Mouse (Mus musculus) forebrain, embryonic 11.5 days (tissue): ENCODE data around the gene Gpx3. TPM values are rescaled to one million over a fixed set of nuclear protein-coding genes. Genes with fewer than 3 reads are reported as not detected.
"Not testable (repeated sequence)": the region's sequence is repeated elsewhere in the genome, so short reads cannot be mapped to it uniquely, and the experiment has no call there.

Experiments
- ATAC-seq: fragments of 200-750 bp; cut with Nextera tagmentation; replicated peaks from 2 replicates; pipeline ENCODE4 v1.8.0; 2017; ENCODE audit warnings: moderate TSS enrichment; ENCODE audit not compliant: low FRiP score
- DNase-seq: peaks from one replicate; pipeline ENCODE4 v3.0.0-alpha.2; 2017; ENCODE audit warnings: low spot score
- H3K27ac ChIP-seq: fragments of 300-500 bp; sonication (generic); 2 replicates; pipeline ENCODE4 v1.5.1; 2014; ENCODE audit warnings: low read depth, low read length
- H3K27me3 ChIP-seq: fragments of 300-500 bp; sonication (generic); 2 replicates; pipeline ENCODE4 v1.6.1; 2014; ENCODE audit warnings: mild to moderate bottlenecking, low read length, mixed read lengths; ENCODE audit not compliant: control insufficient read depth, insufficient read depth
- H3K36me3 ChIP-seq: fragments of 300-500 bp; sonication (generic); 2 replicates; pipeline ENCODE4 v1.6.1; 2014; ENCODE audit warnings: mild to moderate bottlenecking, low read length, moderate library complexity, mixed read lengths; ENCODE audit not compliant: control insufficient read depth, insufficient read depth
- H3K4me1 ChIP-seq: fragments of 300-500 bp; sonication (generic); replicated peaks from 2 replicates; pipeline ENCODE4 v1.6.1; 2014; ENCODE audit warnings: low read length, mixed read lengths; ENCODE audit not compliant: control insufficient read depth, insufficient read depth
- H3K4me2 ChIP-seq: fragments of 300-500 bp; sonication (generic); 2 replicates; pipeline ENCODE4 v1.6.1; 2014; ENCODE audit warnings: low read depth, mild to moderate bottlenecking, low read length, moderate library complexity, mixed read lengths; ENCODE audit not compliant: severe bottlenecking
- H3K4me3 ChIP-seq: fragments of 300-500 bp; sonication (generic); 2 replicates; pipeline ENCODE4 v1.5.1; 2014; ENCODE audit warnings: low read depth, low read length
- H3K9ac ChIP-seq: fragments of 300-500 bp; sonication (generic); 2 replicates; pipeline ENCODE4 v1.6.1; 2014; ENCODE audit warnings: low read length
- H3K9me3 ChIP-seq: fragments of 300-500 bp; sonication (generic); 2 replicates; pipeline ENCODE4 v1.6.1; 2016; ENCODE audit warnings: low read length, mixed read lengths; ENCODE audit not compliant: control insufficient read depth
- WGBS: fragments of 180-500 bp; shearing (Covaris S2); extraction: QIAGEN DNeasy Blood & Tissue Kit; methylation state at CpG from one replicate; pipeline ENCODE4 v1.1.7; 2014; 5-methylcytosine and 5-hydroxymethylcytosine counted together
- polyA plus RNA-seq: library from polyadenylated mRNA; unstranded; fragments of >200 nt; fragmentation: Nextera tagmentation; extraction: Ambion mirVana; gene quantifications from 2 replicates; pipeline ENCODE4 v1.2.1, GENCODE M21; 2014

Gpx3 gene
- polyA plus RNA-seq = 52.8 and 61.6 TPM in 2 replicates

DNA sequence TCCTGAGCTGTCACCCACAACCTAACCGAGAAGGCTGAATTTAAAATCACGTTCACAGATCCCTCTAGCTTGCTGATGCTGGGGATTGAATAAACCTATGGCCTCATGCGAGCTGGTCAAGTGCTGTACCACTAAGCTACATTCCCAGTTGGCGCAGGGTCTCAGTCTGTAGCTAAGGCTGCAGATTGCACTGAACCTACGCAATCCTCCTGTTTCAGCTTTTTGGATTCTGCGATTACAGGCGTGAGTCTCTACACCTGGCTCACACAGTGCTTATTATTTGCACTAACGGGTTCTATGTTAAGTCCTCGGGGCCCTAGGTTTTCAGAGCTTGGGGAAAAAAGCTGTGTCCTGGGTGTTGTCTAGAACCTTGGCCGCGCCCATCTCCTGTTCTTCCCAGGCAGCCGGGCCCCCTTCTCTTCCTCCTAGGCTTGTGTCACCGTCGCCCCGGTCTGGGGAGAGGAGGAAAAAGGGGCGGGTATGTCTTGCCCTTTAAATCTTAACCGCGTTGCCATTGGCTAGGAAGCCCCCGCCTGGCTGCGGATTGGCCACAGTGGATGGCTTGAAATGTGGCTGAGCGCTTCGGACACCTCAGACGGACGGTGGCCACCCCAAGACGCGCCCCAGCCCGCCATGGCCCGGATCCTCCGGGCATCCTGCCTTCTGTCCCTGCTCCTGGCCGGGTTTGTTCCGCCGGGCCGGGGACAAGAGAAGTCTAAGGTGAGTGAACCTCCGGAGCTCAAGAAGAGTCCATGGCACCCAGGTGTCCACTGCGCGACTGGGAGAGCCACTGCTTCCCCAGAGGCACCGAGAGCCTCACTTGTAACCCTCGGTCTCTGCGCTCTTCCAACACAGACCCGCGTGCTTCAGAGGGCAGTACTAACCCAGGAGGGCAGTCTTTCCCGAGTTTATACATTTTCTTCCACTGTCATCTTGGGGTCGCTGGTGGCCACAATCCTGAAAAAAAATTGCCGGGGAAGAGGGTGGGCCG lies at the start of gene Gpx3:
Gpx3 (plus strand) TSS at position 121 of the 991 bp plus-strand sequence.
- H3K4me3 ChIP-seq = peak within 1 kb of the TSS; percentile 40
- H3K9ac ChIP-seq = peak within 1 kb of the TSS; percentile 49
- ATAC-seq (peak; percentile 92), DNase-seq (peak; percentile 83)
- no peaks in the 10 kb centered on the region for H3K36me3 ChIP-seq
- H3K9me3 ChIP-seq = no peaks in the 10 kb centered on the region
- no peak within 1 kb of the TSS for H3K27ac ChIP-seq
- WGBS = 16% methylated on average over 44 of the region's 45 CpGs
- H3K4me2 ChIP-seq = peak within 1 kb of the TSS; percentile 62
- H3K4me1 ChIP-seq = no peaks in the 10 kb centered on the region
- no peaks in the 10 kb centered on the region for H3K27me3 ChIP-seq

DNA sequence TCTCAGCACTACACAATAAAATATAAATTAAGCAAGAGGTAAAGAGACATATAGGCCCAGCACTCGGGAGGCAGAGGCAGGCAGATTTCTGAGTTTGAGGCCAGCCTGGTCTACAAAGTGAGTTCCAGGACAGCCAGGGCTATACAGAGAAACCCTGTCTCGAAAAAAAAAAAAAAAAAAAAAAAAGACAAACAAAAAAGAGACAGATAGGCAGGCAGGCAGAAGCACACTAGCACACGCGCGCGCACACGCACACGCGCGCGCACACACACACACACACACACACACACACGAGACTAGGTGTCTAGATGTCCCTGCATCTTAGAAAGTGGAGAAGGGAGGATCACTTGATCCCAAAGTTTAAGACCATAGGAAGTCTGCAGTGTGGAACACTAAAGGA lies 43.4 kb upstream of the Gpx3 start:
- not testable (repeated sequence) for H3K36me3 ChIP-seq, H3K9me3 ChIP-seq, H3K27me3 ChIP-seq, ATAC-seq, H3K27ac ChIP-seq, H3K4me1 ChIP-seq, H3K4me3 ChIP-seq, H3K4me2 ChIP-seq, DNase-seq, H3K9ac ChIP-seq
- WGBS = 93% methylated on average over 11 of the region's 12 CpGs

DNA sequence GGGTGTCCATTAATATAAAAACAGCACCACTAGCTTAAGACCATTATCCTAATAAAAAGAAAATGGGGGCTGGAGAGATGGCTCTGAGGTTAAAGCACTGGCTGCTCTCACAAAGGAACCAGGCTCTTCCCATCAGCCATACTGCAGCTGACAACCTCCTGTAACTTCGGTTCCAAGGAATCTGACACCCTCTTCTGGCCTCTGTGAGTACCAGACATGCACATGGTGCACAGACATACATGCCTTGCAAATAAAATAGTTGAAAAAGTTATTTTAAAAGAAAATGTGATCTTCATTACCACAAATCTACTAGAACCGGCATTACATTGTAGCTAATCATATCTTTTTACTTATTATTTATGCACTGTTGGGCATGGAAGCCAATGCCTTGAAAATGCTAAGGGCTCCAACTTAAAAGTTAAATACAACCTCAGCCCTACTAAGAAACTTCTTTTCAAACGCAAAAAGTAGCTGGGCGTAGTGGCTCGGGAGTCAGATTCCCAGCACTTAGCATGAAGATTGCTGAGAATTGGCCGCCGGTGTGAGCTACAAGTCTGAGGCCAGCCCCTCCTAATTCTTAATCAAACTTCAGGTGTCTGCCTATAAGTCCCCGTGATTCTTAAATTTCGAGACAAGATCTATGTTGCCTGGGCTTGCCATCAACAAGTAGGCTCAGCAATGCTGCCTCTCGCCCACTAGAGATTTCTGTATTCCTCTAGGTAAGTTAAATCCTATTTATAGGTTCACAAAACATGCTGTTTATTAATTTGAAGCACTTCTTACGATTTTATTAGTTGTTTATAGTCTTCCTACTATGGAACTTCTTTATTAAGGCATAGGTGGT lies 42.7 kb upstream of the Gpx3 start:
- no peaks in the 10 kb centered on the region for H3K27me3 ChIP-seq

DNA sequence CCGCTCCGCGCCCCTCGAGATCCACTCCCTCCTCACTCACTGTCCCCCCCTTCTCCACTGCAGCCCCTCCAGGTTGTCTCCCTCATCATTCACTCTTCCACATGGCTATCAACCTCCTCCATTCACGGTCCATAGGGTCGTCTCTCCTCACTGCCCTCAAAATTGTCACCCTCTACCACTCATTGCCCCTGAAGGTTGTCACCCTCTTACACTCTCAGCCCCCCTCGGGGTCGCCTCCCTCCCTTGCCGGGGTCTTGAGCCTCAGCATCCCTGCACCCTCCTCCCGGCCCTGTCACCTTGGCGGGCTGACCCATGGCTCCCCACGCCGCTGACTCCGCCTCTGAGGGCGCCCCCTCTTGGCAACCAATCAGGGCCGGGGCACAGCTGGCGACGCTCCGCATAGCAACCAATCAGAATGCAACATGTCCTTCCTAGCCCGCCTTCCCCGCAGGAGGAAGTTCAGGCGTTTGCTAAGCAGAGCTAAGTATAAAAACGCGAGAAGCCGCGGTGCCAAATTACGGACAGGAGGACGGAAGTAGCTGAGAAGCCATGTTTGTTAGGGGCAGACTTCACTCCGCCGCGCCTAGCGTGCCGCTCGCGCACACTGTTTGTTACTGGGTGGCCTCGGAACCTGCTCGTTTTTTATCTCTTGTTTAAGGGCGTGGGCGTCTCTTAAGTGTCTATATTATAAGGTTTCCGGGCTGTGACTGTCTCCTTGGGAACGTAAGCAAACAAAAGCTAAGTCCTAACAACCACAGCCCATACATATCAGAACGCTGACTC lies 41.8 kb upstream of the Gpx3 start, which contains the start of gene Lyrm7:
Lyrm7 (minus strand) TSS at position 661 of the 783 bp plus-strand sequence.
- under 1% methylated on average over 42 of the region's 42 CpGs for WGBS
- DNase-seq = peak; percentile 96
- peak within 1 kb of the TSS; percentile 81 for H3K9ac ChIP-seq
- ATAC-seq = peak; percentile 98
- H3K9me3 ChIP-seq = no peaks in the 10 kb centered on the region
- no peaks in the 10 kb centered on the region; the same call in 1 of the 2 replicates for H3K4me1 ChIP-seq
- H3K4me3 ChIP-seq = peak within 1 kb of the TSS; percentile 61
- H3K36me3 ChIP-seq = no peaks in the 10 kb centered on the region
- peak within 1 kb of the TSS; percentile 84 for H3K27ac ChIP-seq
- H3K4me2 ChIP-seq = peak within 1 kb of the TSS; percentile 87
- H3K27me3 ChIP-seq = no peaks in the 10 kb centered on the region

More for the DNA sequence above, 42.7 kb upstream of the Gpx3 start:
- no peak for DNase-seq
- Histone ChIP-seq H3K27ac (0 out of 2 replicates have a peak overlapping the region, but pooled peaks have one; percentile 25), H3K4me2 (peak overlapping the region; percentile 87), H3K4me1 (no peaks in the 10 kb centered on the region; the same call in 1 of the 2 replicates), H3K9ac (peak overlapping the region; percentile 67), H3K36me3 (no peaks in the 10 kb centered on the region), H3K4me3 (peak overlapping the region; percentile 61), H3K9me3 (no peaks in the 10 kb centered on the region)
- WGBS = 31% methylated on average over 11 of the region's 11 CpGs
- ATAC-seq = no peak

DNA sequence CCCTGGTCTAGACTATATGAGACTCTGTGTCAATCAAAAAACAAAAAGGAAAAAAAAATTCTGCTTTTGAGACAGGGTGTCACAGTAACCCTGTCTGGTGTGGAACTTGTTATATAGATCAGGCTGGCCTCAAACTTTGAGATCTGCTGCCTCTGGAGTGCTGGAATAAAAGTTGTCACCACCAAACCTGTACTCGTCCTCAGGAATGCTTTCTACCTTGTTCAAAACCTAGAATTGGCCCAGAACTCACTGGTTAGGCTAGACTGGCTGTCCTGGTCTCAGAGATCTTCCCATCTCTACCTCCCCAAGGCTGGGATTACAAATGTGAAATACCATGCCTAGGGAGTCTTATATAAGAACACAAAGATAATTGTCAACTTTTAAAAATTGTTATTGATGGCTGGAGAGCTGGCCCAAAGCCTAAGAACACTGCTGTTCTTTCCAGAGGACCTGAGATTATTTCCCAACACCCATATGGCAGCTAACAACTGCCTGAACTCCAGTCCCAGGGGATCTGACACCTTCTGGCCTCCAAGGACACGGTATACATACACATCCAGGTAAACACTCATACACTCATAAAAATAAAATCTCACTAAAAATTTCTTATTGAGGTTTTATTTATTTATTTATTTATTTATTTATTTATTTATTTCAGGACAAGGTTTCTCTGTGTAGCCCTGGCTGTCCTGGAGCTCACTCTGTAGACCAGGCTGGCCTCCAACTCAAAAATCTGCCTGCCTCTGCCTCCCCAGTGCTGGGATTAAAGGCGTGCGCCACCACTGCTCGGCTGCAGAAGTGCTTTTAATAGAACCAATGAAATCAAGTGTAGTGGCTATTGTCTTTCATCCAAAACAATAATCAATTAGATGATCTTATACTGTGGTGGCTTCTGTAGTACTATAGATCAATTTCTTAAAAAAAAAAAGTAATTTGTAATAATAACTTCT lies 40.5 kb upstream of the Gpx3 start:
- ATAC-seq (no peak), DNase-seq (no peak)
- H3K4me3 ChIP-seq = no peak overlapping the region; the same call in 1 of the 2 replicates
- no peaks in the 10 kb centered on the region for H3K9me3 ChIP-seq
- H3K27ac ChIP-seq = peak overlapping the region; percentile 37; the same call in 1 of the 2 replicates
- peak overlapping the region; percentile 81 for H3K9ac ChIP-seq
- WGBS = 92% methylated on average over 5 of the region's 5 CpGs
- H3K4me1 ChIP-seq = no peaks in the 10 kb centered on the region; the same call in 1 of the 2 replicates
- no peaks in the 10 kb centered on the region for H3K27me3 ChIP-seq
- no peak overlapping the region; the same call in 1 of the 2 replicates for H3K4me2 ChIP-seq
- no peaks in the 10 kb centered on the region for H3K36me3 ChIP-seq

DNA sequence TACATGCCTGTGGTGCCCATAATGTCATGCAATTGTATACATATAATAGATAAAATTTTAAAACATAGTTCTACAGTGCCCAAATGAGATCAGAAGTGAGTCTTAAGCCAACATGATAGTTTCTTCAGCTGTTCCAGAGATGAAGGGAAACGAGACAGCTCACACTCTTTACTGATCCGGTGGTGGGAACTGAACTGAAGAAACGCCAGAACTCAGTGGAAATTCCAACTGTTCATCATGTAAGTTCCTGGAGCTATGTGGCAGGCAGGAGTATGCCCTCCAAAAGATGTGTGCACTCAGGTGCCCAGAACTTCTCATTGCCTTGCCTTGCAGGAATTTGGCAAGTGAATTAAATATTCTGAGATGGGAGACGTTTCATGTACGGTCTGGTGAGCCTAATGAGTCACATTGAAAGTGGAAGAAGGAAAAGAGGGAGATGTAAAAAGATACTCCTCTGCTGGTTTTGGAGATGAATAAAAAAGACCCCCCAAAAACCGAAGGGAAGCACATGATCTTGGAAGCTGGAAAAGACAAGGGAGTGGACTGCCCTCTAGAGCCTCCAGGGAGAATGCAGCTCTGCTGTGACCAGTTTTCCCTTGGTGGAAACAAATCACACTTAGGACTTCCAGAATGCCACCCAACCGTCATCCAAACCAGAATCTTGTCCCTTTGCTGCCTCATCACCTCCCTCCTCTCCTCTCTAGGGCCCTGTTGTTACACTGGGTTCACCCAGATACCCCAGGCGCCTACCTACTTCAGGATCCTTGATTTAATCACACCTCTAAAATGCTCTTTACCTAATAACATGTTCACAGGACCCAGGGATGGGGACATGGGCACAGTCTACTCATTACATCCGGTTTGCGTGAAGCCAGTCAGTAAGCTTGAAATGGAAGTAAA lies 39.4 kb upstream of the Gpx3 start:
- Histone ChIP-seq H3K27me3 (no peaks in the 10 kb centered on the region), H3K4me1 (no peaks in the 10 kb centered on the region; the same call in 1 of the 2 replicates), H3K4me3 (no peak overlapping the region), H3K9me3 (no peaks in the 10 kb centered on the region), H3K36me3 (no peaks in the 10 kb centered on the region), H3K4me2 (no peak overlapping the region), H3K27ac (no peak overlapping the region), H3K9ac (no peak overlapping the region)
- 50% methylated on average over 10 of the region's 10 CpGs for WGBS
- ATAC-seq = no peak
- DNase-seq = peak; percentile 75
